Comparison of ENCODE assay signal across 8 mouse cellular contexts in the genomic region with DNA sequence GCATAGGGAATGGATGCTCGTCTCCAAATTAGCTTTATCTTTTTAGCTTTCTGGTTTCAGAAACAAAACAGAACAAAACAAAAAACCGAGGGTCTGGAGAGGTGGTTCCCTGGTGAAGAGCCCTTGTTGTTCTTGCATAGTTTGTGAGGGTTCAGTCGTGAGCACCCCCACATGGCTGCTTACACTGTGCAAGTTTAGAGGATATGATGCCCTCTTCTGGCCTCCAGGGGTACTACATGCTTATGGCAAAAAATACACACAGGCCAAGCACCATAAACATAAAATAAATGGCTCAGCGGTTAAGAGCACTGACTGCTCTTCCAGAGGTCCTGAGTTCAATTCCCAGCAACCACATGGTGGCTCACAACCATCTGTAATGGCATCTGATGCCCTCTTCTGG.
A peak's percentile ranks its signal among the peaks of the same experiment; 100 is the strongest.
DNase-seq lines count a peak whose midpoint lies in the region; ATAC-seq and TF ChIP-seq lines count a peak whose summit lies in the region.

No protein-coding gene starts in this region.

- TF ChIP-seq EP300 in stomach, postnatal 0 days (optimal IDR thresholded peaks at IDR 0.05) = no peak

- H3K9me3 ChIP-seq in limb, embryonic 14.5 days (ENCODE audit: control insufficient read depth, low read length) = no peaks in the 10 kb centered on the region
- no peaks in the 10 kb centered on the region for H3K9me3 ChIP-seq in stomach, postnatal 0 days (ENCODE audit: control insufficient read depth, low read length)

- 23% methylated on average over 4 of the region's 4 CpGs for WGBS in limb, embryonic 14.5 days
- WGBS in stomach, postnatal 0 days = 27% methylated on average over 4 of the region's 4 CpGs

- no peaks in the 10 kb centered on the region for H3K27me3 ChIP-seq in limb, embryonic 14.5 days (ENCODE audit: control insufficient read depth, insufficient read depth, low read length)
- H3K27me3 ChIP-seq in stomach, postnatal 0 days (ENCODE audit: control insufficient read depth, insufficient read depth, low read length) = no peaks in the 10 kb centered on the region

- peak; percentile 72 for DNase-seq in urinary bladder, postnatal 14 days (ENCODE audit: low spot score)
- no peak for DNase-seq in urinary bladder, adult 2 months (ENCODE audit: low spot score)
- peak; percentile 43 to 71 for DNase-seq in cerebellum, postnatal 4 days (ENCODE audit: low spot score in 2 of 2)
- peak; percentile 59 for DNase-seq in gastrocnemius, postnatal 10 days
- DNase-seq in kidney, adult 8-10 months = peak; percentile 54 to 84
- DNase-seq in limb, embryonic 14.5 days (ENCODE audit: low spot score) = peak; percentile 55
- DNase-seq in stomach, postnatal 0 days (ENCODE audit: low spot score) = peak; percentile 72

- no peak overlapping the region for H3K4me3 ChIP-seq in limb, embryonic 14.5 days (replicated peaks; ENCODE audit: low read length)
- no peak overlapping the region for H3K4me3 ChIP-seq in stomach, postnatal 0 days (ENCODE audit: low read depth, low read length)

- no peak overlapping the region for H3K4me2 ChIP-seq in limb, embryonic 14.5 days (replicated peaks; ENCODE audit: low read depth, low read length, severe bottlenecking)
- H3K4me2 ChIP-seq in stomach, postnatal 0 days (replicated peaks; ENCODE audit: low read depth) = no peak overlapping the region

- peak; percentile 67; the same call in 1 of the 2 replicates for ATAC-seq in limb, embryonic 14.5 days (ENCODE audit: low FRiP score, low read depth)
- peak; percentile 78 for ATAC-seq in monocyte, adult 5-6 weeks (replicated peaks; ENCODE audit: insufficient number of reproducible peaks, low FRiP score, low TSS enrichment, poor library complexity, severe bottlenecking)
- ATAC-seq in stomach, postnatal 0 days (ENCODE audit: low FRiP score, low TSS enrichment) = peak; percentile 76

- no peak for TF ChIP-seq POLR2A in limb, embryonic 14.5 days (IDR thresholded peaks at IDR 0.05; ENCODE audit: borderline replicate concordance, extremely low read depth, insufficient read depth, insufficient read length)

- no peaks in the 10 kb centered on the region for H3K4me1 ChIP-seq in limb, embryonic 14.5 days (ENCODE audit: control insufficient read depth, insufficient read depth, low read length)
- H3K4me1 ChIP-seq in stomach, postnatal 0 days (replicated peaks; ENCODE audit: control insufficient read depth, insufficient read depth) = no peaks in the 10 kb centered on the region

- TF ChIP-seq CTCF in stomach, postnatal 0 days (IDR thresholded peaks at IDR 0.05; ENCODE audit: low read depth) = peak; percentile 84

- no peak overlapping the region for H3K9ac ChIP-seq in limb, embryonic 14.5 days (ENCODE audit: low read depth, low read length, severe bottlenecking)
- H3K9ac ChIP-seq in stomach, postnatal 0 days (ENCODE audit: low read length) = no peak overlapping the region

- H3K36me3 ChIP-seq in limb, embryonic 14.5 days (ENCODE audit: control insufficient read depth, insufficient read depth, low read length) = no peaks in the 10 kb centered on the region
- H3K36me3 ChIP-seq in stomach, postnatal 0 days (ENCODE audit: control insufficient read depth, insufficient read depth, low read length) = no peaks in the 10 kb centered on the region

- H3K27ac ChIP-seq in limb, embryonic 14.5 days (replicated peaks; ENCODE audit: low read depth, low read length) = no peak overlapping the region
- no peak overlapping the region for H3K27ac ChIP-seq in stomach, postnatal 0 days (replicated peaks)
